Mouse (Mus musculus) MEL (cell line): ENCODE data around the gene Spg11. TPM values are rescaled to one million over a fixed set of nuclear protein-coding genes. Genes with fewer than 3 reads are reported as not detected.

Experiments
- DNase-seq: peaks from one replicate; pipeline ENCODE4 v3.0.0; 2011; ENCODE audit warnings: low read depth, low spot score
- H3K27ac ChIP-seq: 2 replicates; pipeline ENCODE4 v1.5.1; 2012; ENCODE audit warnings: low read depth, mild to moderate bottlenecking, control low read depth, low read length, moderate library complexity; ENCODE audit not compliant: control insufficient read depth
- H3K27me3 ChIP-seq, 2 experiments: fragments of 150-350 bp in 1 of 2; sonication (generic) in 1 of 2; 2 replicates each; pipeline ENCODE4 v1.6.1; 2012; ENCODE audit warnings: low read length in 2 of 2, mild to moderate bottlenecking in 2 of 2, improper control_type of control experiment in 1 of 2, moderate library complexity in 1 of 2; ENCODE audit not compliant: insufficient read depth in 2 of 2, control insufficient read depth in 1 of 2
- H3K36me3 ChIP-seq, 2 experiments: 2 replicates each; pipeline ENCODE4 v1.6.1; 2012 to 2014; ENCODE audit warnings: low read length in 2 of 2, improper control_type of control experiment in 1 of 2, inconsistent platforms in 1 of 2, mild to moderate bottlenecking in 1 of 2; ENCODE audit not compliant: insufficient read depth in 2 of 2, control insufficient read depth in 1 of 2
- H3K4me1 ChIP-seq, 2 experiments: fragments of 150-350 bp in 1 of 2; sonication (generic) in 1 of 2; 2 replicates each; pipeline ENCODE4 v1.6.1; 2012; ENCODE audit warnings: low read length in 2 of 2, improper control_type of control experiment in 1 of 2, mild to moderate bottlenecking in 1 of 2; ENCODE audit not compliant: insufficient read depth in 2 of 2, control insufficient read depth in 1 of 2
- H3K4me3 ChIP-seq, 2 experiments: fragments of 150-350 bp in 1 of 2; sonication (generic) in 1 of 2; 2 replicates each; pipeline ENCODE4 v1.5.1; 2012; ENCODE audit warnings: low read depth in 2 of 2, low read length in 2 of 2, mild to moderate bottlenecking in 2 of 2, moderate library complexity in 2 of 2, control low read depth in 1 of 2, improper control_type of control experiment in 1 of 2; ENCODE audit not compliant: control insufficient read depth in 1 of 2, insufficient read depth in 1 of 2
- H3K79me2 ChIP-seq: 2 replicates; pipeline ENCODE4 v1.6.1; 2012; ENCODE audit warnings: mild to moderate bottlenecking, low read length, moderate library complexity; ENCODE audit not compliant: control insufficient read depth, poor library complexity, insufficient read depth
- H3K9ac ChIP-seq: 2 replicates; pipeline ENCODE4 v1.6.1; 2012; ENCODE audit warnings: low read depth, mild to moderate bottlenecking, control low read depth, low read length, moderate library complexity; ENCODE audit not compliant: control insufficient read depth, poor library complexity, severe bottlenecking
- H3K9me3 ChIP-seq: fragments of 150-350 bp; sonication (generic); replicated peaks from 2 replicates; pipeline ENCODE4 v1.6.1; 2012; ENCODE audit warnings: mild to moderate bottlenecking, low read length, improper control_type of control experiment, moderate library complexity; ENCODE audit not compliant: insufficient read depth
- BHLHE40 ChIP-seq: IDR thresholded peaks from 2 replicates; pipeline ENCODE4 v1.6.1; 2012; ENCODE audit warnings: low read depth, mild to moderate bottlenecking, inconsistent platforms, low read length, improper control_type of control experiment, borderline replicate concordance
- CHD1 ChIP-seq: IDR thresholded peaks from 2 replicates; pipeline ENCODE4 v1.6.1; 2012; ENCODE audit warnings: low read depth, mild to moderate bottlenecking, inconsistent platforms, low read length, improper control_type of control experiment
- CHD2 ChIP-seq: IDR thresholded peaks from 2 replicates; pipeline ENCODE4 v1.6.1; 2011; ENCODE audit warnings: low read length, improper control_type of control experiment
- E2F4 ChIP-seq: IDR thresholded peaks from 2 replicates; pipeline ENCODE4 v1.6.1; 2011; ENCODE audit warnings: low read depth, low read length, improper control_type of control experiment, borderline replicate concordance
- EP300 ChIP-seq, 2 experiments: IDR thresholded peaks; 2 replicates each; pipeline ENCODE4 v1.6.1; 2011; ENCODE audit warnings: improper control_type of control experiment in 2 of 2, low read length in 2 of 2, low read depth in 1 of 2, mild to moderate bottlenecking in 1 of 2
- GABPA ChIP-seq: IDR thresholded peaks from 2 replicates; pipeline ENCODE4 v1.6.1; 2012; ENCODE audit warnings: low read depth, mild to moderate bottlenecking, inconsistent platforms, low read length, improper control_type of control experiment, moderate library complexity
- GATA1 ChIP-seq: IDR thresholded peaks from 2 replicates; pipeline ENCODE4 v1.6.1; 2011; ENCODE audit warnings: low read depth, low read length, improper control_type of control experiment
- HCFC1 ChIP-seq: IDR thresholded peaks from 2 replicates; pipeline ENCODE4 v1.6.1; 2012; ENCODE audit warnings: low read depth, mild to moderate bottlenecking, inconsistent platforms, low read length, improper control_type of control experiment, moderate library complexity
- JUND ChIP-seq: IDR thresholded peaks from 2 replicates; pipeline ENCODE4 v1.6.1; 2011; ENCODE audit warnings: low read depth, mild to moderate bottlenecking, improper control_type of control experiment, low read length
- KAT2A ChIP-seq: conservative IDR thresholded peaks from 2 replicates; pipeline ENCODE4 v1.6.1; 2012; ENCODE audit warnings: low read depth, low read length, improper control_type of control experiment, inconsistent platforms
- MAX ChIP-seq: IDR thresholded peaks from 2 replicates; pipeline ENCODE4 v1.6.1; 2011; ENCODE audit warnings: low read length, improper control_type of control experiment
- MEF2A ChIP-seq: IDR thresholded peaks from 2 replicates; pipeline ENCODE4 v1.6.1; 2014; ENCODE audit warnings: low read depth, mild to moderate bottlenecking, inconsistent platforms, low read length, improper control_type of control experiment; ENCODE audit not compliant: poor library complexity, insufficient replicate concordance, severe bottlenecking; ENCODE audit errors: extremely low read depth
- MXI1 ChIP-seq: IDR thresholded peaks from 2 replicates; pipeline ENCODE4 v1.6.1; 2011; ENCODE audit warnings: mild to moderate bottlenecking, low read depth, low read length, improper control_type of control experiment
- MYC ChIP-seq: IDR thresholded peaks from 2 replicates; pipeline ENCODE4 v1.6.1; 2011; ENCODE audit warnings: low read depth, mild to moderate bottlenecking, low read length, improper control_type of control experiment, moderate library complexity
- NELFE ChIP-seq: IDR thresholded peaks from 2 replicates; pipeline ENCODE4 v1.6.1; 2011; ENCODE audit warnings: low read depth, low read length, improper control_type of control experiment
- POLR2AphosphoS5 ChIP-seq: IDR thresholded peaks from 2 replicates; pipeline ENCODE4 v1.6.1; 2012; ENCODE audit warnings: low read depth, borderline replicate concordance, mild to moderate bottlenecking, inconsistent platforms, low read length, moderate library complexity, mixed read lengths
- RCOR1 ChIP-seq: IDR thresholded peaks from 2 replicates; pipeline ENCODE4 v1.6.1; 2012; ENCODE audit warnings: low read depth, mild to moderate bottlenecking, inconsistent platforms, low read length, improper control_type of control experiment
- SIN3A ChIP-seq: IDR thresholded peaks from 2 replicates; pipeline ENCODE4 v1.6.1; 2012; ENCODE audit warnings: low read length, improper control_type of control experiment, inconsistent platforms
- TCF12 ChIP-seq: IDR thresholded peaks from 2 replicates; pipeline ENCODE4 v1.6.1; 2014; ENCODE audit warnings: low read depth, mild to moderate bottlenecking, inconsistent platforms, low read length, improper control_type of control experiment, moderate library complexity
- UBTF ChIP-seq: IDR thresholded peaks from 2 replicates; pipeline ENCODE4 v1.6.1; 2012; ENCODE audit warnings: low read depth, mild to moderate bottlenecking, inconsistent platforms, low read length, improper control_type of control experiment, moderate library complexity, borderline replicate concordance; ENCODE audit not compliant: insufficient read depth
- USF2 ChIP-seq, 2 experiments: IDR thresholded peaks; 2 replicates each; pipeline ENCODE4 v1.6.1; 2011 to 2012; ENCODE audit warnings: improper control_type of control experiment in 2 of 2, low read length in 2 of 2, borderline replicate concordance in 1 of 2, inconsistent platforms in 1 of 2, low read depth in 1 of 2, mild to moderate bottlenecking in 1 of 2; ENCODE audit not compliant: insufficient read depth in 1 of 2
- ZC3H11A ChIP-seq: IDR thresholded peaks from 2 replicates; pipeline ENCODE4 v1.6.1; 2012; ENCODE audit warnings: low read depth, mild to moderate bottlenecking, inconsistent platforms, low read length, improper control_type of control experiment
- ZKSCAN1 ChIP-seq: IDR thresholded peaks from 2 replicates; pipeline ENCODE4 v1.6.1; 2012; ENCODE audit warnings: low read depth, mild to moderate bottlenecking, inconsistent platforms, low read length, improper control_type of control experiment, moderate library complexity
- ZMIZ1 ChIP-seq: IDR thresholded peaks from 2 replicates; pipeline ENCODE4 v1.6.1; 2012; ENCODE audit warnings: low read depth, mild to moderate bottlenecking, inconsistent platforms, low read length, improper control_type of control experiment, moderate library complexity
- ZNF384 ChIP-seq: IDR thresholded peaks from 2 replicates; pipeline ENCODE4 v1.6.1; 2012; ENCODE audit warnings: low read depth, mild to moderate bottlenecking, inconsistent platforms, low read length, improper control_type of control experiment
- polyA plus RNA-seq, 2 experiments: library from polyadenylated mRNA; stranded (reverse) in 1 of 2; unstranded in 1 of 2; fragments of >175 nt in 1 of 2; fragments of >200 nt in 1 of 2; gene quantifications; 2 replicates each; pipeline versions ENCODE4 v1.2.1 to v1.2.4; 2012; ENCODE audit warnings: low replicate concordance in 2 of 2, low read depth in 1 of 2; ENCODE audit not compliant: insufficient read length in 2 of 2, insufficient read depth in 1 of 2, missing spikeins in 1 of 2
- total RNA-seq: library from RNA; depleted of rRNA; stranded (reverse); fragments of 300-350 nt; gene quantifications from 2 replicates; pipeline ENCODE4 v1.2.3, GENCODE M21; 2012

Spg11 gene
- total and polyA plus RNA-seq, 3 experiments, result 5.9 to 6.9 TPM; not detected in 1

- TF ChIP-seq UBTF (no peak), USF2 (IDR thresholded peaks at IDR 0.05; ENCODE audit: borderline replicate concordance in 1 of 2, insufficient read depth in 1 of 2, low read depth in 1 of 2, low read length in 2 of 2) (no peak), MYC (no peak), JUND (no peak), E2F4 (no peak), ZNF384 (no peak), EP300 (IDR thresholded peaks at IDR 0.05; ENCODE audit: low read depth in 1 of 2, low read length in 2 of 2) (peak; percentile 91 to 93), BHLHE40 (peak; percentile 71), ZMIZ1 (no peak), RCOR1 (peak; percentile 93), ZKSCAN1 (no peak)
- TF ChIP-seq, all 39 proteins: peak for 13
Measured at GRCm38 (mm10) chr2:122036064-122036463, 82.1 kb downstream of the Spg11 start (continued).

DNA sequence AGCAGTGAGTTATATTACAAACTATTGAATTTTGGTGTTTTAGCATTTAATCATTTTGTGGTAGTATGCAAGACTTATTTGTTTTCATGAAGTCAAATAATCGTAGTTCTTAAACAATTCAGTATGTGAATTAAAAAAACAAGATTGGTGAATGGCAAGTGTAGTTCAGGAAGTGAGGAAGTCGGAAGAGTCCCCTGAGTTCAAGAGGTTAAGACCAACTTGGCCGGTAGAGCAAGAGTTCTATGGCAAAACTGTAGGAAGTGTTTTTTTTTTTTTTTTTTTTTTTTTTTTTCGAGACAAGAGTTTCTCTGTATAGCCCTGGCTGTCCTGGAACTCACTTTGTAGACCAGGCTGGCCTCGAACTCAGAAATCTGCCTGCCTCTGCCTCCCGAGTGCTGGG is 86.2 kb downstream of the Spg11 start:
- no peaks in the 10 kb centered on the region for H3K27me3 ChIP-seq
- DNase-seq, result no peak
- peaks cover 17 to 18% of the 10 kb centered on the region in 2 experiments for H3K4me1 ChIP-seq
- peaks cover 55% of the 10 kb centered on the region for H3K79me2 ChIP-seq
- H3K27ac ChIP-seq, result no peak overlapping the region
- H3K9ac ChIP-seq, result no peak overlapping the region
- H3K4me3 ChIP-seq, result no peak overlapping the region
- H3K36me3 ChIP-seq, result peaks cover 19 to 53% of the 10 kb centered on the region in 2 experiments
- TF ChIP-seq ZC3H11A (no peak), CHD2 (no peak), ZNF384 (no peak)
- TF ChIP-seq, all 39 proteins: peak for 0
- no peaks in the 10 kb centered on the region for H3K9me3 ChIP-seq

DNA sequence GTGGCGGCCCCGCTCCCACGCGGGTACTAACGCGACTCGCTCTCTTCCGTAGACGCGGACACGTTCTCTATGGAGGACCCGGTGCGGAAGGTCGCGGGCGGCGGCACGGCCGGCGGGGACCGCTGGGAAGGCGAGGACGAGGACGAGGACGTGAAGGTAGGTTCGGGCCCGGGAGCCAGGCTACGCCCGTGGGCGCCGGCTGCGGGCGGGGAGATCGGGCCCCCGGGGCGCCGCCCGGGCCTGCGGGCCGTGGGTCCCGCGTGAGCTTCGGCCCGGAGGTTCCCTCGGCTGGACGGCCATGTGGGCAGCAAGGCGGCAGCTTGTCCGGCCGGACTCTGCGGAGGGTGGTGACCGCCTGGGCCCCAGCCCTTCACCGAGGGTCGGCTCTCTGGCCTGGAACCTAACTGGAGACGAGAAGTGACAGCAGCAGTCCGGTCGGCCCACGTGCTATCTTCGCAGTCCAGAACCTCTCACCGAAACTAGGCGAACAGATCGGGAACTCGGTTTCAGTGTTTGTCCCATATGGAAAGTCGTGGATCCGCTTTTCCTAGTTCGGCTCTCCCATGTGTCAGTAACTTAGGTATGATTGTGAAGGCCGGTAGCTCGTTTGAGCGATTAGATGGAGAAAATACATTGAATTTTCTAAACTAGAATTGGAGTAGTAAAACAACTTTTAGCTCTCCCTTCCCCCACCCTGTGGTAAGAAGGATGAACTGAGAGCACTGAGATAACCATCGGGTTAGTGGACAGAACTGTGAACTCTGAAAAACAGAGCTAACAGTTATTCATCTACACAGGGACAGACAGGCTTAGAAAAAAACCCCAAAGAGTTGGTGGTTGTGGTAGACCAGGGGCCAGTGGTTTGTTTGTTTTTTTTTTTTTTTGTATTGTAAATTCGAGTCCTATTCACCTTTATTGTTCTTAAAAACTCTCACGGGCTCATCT is 89.2 kb downstream of the Spg11 start:
- Histone ChIP-seq H3K9ac (peak overlapping the region; percentile 75), H3K9me3 (no peaks in the 10 kb centered on the region), H3K36me3 (peaks cover 5 to 27% of the 10 kb centered on the region in 2 experiments; a peak in 3 of 4 replicates), H3K4me3 (peak overlapping the region; percentile 69 to 98), H3K27me3 (no peaks in the 10 kb centered on the region), H3K79me2 (peaks cover 38% of the 10 kb centered on the region), H3K4me1 (peaks cover 0 to 7% of the 10 kb centered on the region in 2 experiments; a peak in 1 of 4 replicates), H3K27ac (peak overlapping the region; percentile 25)
- peak; percentile 61 for DNase-seq
- no peak for TF ChIP-seq USF2 (IDR thresholded peaks at IDR 0.05; ENCODE audit: borderline replicate concordance in 1 of 2, insufficient read depth in 1 of 2, low read depth in 1 of 2, low read length in 2 of 2)
- no peak for TF ChIP-seq MEF2A
- TF ChIP-seq POLR2AphosphoS5, result no peak
- TF ChIP-seq HCFC1, result no peak; the same call in 1 of the 2 replicates
- no peak for TF ChIP-seq CHD1
- 0 out of 2 replicates have a peak, but pooled peaks have one; percentile 18 for TF ChIP-seq KAT2A
- peak; percentile 96 for TF ChIP-seq MXI1
- no peak for TF ChIP-seq E2F4
- TF ChIP-seq NELFE, result peak; percentile 23; the same call in 1 of the 2 replicates
- peak; percentile 81 for TF ChIP-seq MAX
- no peak; the same call in 1 of the 2 replicates for TF ChIP-seq TCF12
- TF ChIP-seq GABPA, result no peak
- TF ChIP-seq SIN3A, result peak; percentile 55
- no peak for TF ChIP-seq UBTF
- 0 out of 4 replicates have a peak, but pooled peaks of 1 of the 2 experiments have one; percentile 16 for TF ChIP-seq EP300 (IDR thresholded peaks at IDR 0.05; ENCODE audit: low read depth in 1 of 2, low read length in 2 of 2)
- TF ChIP-seq RCOR1, result no peak
- peak; percentile 13; the same call in 1 of the 2 replicates for TF ChIP-seq GATA1
